Mouse (Mus musculus) Patski (cell line): ENCODE data around the gene Suox. TPM values are rescaled to one million over a fixed set of nuclear protein-coding genes. Genes with fewer than 3 reads are reported as not detected.
"Not testable (repeated sequence)": the region's sequence is repeated elsewhere in the genome, so short reads cannot be mapped to it uniquely, and the experiment has no call there.

Experiments
- ATAC-seq: fragments of 100-300 bp; one replicate; pipeline ENCODE4 v1.8.0; 2021
- CTCF ChIA-PET: fragments of 350-600 bp; sonication (Branson Sonifier 250); formaldehyde crosslinking; loops from one replicate; lab custom pipeline; 2022; ENCODE audit warnings: inconsistent platforms; lab: Charles Lee
- POLR2A ChIA-PET: fragments of 350-600 bp; sonication (Branson Sonifier 250); formaldehyde crosslinking; loops from one replicate; lab custom pipeline; 2022; ENCODE audit warnings: antibody characterized with exemption, inconsistent platforms; lab: Charles Lee
- DNase-seq: peaks from one replicate; pipeline ENCODE4 v3.0.0-alpha.2; 2011; ENCODE audit warnings: low read depth, low spot score
- H3K27me3 ChIP-seq: fragments of 371-371 bp; one replicate; pipeline ENCODE4 v1.5.1; 2021
- CTCF ChIP-seq: fragments of 100-300 bp; IDR thresholded peaks from one replicate; pipeline ENCODE4 v1.5.1; 2021
- in situ Hi-C: fragments of 300-500 bp; cut with MboI; formaldehyde crosslinking; loops from 3 replicates; pipeline ENCODE4 v1.11.1; 2018; ENCODE audit warnings: low pct_unique_long_range_greater_than_20kb, mixed read lengths
- polyA plus RNA-seq: library from polyadenylated mRNA; unstranded; gene quantifications from one replicate; pipeline ENCODE4 v1.2.3, GENCODE M21; 2021

Gene Suox
- polyA plus RNA-seq, 1 experiment from 2014 or later = 15.2 TPM

DNA sequence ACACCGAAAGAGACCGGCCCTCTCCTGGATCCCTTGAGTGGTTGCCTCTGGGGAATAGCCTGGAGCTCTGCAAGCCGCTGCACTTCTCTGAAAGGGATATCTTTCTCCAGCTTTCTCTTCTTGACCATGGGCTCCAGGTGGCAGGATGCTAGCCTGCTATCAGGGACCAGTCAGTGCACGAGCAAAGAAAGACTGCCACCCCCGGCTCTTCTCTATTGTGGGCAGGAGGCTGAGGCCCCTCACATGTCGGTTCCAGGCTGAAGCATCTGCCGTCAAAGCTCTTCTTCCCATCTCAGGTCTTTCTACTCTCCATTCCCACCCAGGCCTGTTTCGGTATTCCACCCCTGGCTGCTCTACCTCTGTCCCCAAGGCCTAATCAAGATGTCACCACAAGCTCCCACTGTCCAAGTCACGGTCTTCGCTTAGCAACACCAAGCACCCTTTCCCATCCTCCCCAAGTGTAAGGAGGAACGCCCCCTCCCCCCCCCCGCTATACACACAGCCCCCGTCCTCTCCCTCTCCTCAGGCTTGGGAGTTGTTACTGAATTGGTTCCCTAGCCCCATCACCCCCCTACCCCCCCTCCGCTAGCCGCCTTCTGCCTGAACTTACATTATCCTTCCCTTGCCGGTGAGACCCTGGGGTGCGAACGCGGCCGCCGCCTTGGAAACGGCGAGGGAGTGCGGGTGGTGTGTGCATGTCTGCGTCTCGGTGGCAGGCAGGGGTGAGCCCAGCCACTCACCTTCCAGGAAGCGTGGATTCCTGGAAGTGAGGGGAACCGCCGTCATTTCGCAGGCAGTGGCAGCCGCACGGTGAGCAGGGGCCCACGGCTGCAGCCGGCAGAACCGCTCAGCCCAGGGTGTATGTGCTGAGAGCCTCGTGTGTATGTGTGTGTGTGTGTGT is 28.5 kb downstream of the Suox start, which contains the start of gene Ikzf4:
TSS of gene Ikzf4 (minus strand) at position 881 of the 901 bp plus-strand sequence.
- no peak for DNase-seq
- ATAC-seq = no peak
- CTCF ChIA-PET = interaction anchor here (1.4 kb wide), 1 partner anchor 9 kb away, joined by 3 read pairs; no protein-coding TSS in a partner anchor
- POLR2A ChIA-PET = interaction anchor here (0.7 kb wide), 1 partner anchor 278 kb away, joined by 4 read pairs; the partner anchor contains the start of gene Bloc1s1
- no peaks in the 10 kb centered on the region for H3K27me3 ChIP-seq
- in situ Hi-C loops = no loop called here
- TF ChIP-seq CTCF = no peak

DNA sequence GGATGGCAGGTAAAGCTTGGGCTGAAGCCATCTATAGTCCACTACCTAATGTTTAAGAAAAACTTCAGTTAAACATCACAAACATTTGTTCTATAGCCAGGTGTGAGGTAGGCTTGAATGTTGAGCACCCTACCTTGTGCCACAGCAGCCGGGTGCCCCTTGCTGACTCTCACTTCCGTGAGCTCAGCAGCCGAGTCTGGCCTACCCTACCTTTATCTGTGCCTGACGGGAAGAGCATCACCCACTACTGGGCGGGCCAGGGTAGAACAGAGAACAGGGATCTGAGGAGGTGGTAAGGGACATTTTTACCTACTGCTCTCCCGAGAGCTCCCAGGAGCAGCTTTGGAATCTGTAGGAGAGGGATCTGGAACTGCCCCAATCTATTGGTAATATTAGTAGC is 31.1 kb downstream of the Suox start:
- ChIA-PET CTCF (interaction anchor here (1.1 to 1.5 kb wide), 3 partner anchors 9 to 33 kb away, joined by 3 to 6 read pairs (median 3); no protein-coding TSS in a partner anchor), POLR2A (interaction anchor here (0.7 kb wide), 1 partner anchor 8 kb away, joined by 3 read pairs; no protein-coding TSS in a partner anchor)
- TF ChIP-seq CTCF = no peak
- no peaks in the 10 kb centered on the region for H3K27me3 ChIP-seq
- in situ Hi-C loops = no loop called here
- ATAC-seq = no peak
- DNase-seq = no peak

DNA sequence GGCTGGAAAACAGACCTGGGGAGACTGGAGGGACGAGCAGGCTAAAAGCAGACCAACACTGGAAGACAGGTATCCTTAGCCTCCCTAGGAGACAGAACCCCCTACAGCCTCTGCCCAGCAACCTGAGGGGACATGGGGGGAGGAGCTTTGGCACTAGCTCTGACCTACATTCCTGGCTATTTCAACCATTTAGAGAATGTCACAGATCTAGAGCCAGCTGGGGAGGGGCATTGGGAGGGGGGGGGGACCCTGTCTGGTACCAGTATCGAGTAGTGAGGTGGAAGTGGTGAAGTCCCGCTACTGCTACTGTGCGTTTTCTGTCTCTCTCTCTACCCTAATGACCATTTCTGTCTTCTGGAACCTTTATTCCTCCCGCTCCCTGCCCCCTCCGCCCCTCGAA is 32.0 kb downstream of the Suox start:
- no peak for TF ChIP-seq CTCF
- DNase-seq (no peak), ATAC-seq (no peak)
- ChIA-PET POLR2A (no interaction called here), CTCF (no interaction called here)
- no peaks in the 10 kb centered on the region for H3K27me3 ChIP-seq
- in situ Hi-C loops = no loop called here

DNA sequence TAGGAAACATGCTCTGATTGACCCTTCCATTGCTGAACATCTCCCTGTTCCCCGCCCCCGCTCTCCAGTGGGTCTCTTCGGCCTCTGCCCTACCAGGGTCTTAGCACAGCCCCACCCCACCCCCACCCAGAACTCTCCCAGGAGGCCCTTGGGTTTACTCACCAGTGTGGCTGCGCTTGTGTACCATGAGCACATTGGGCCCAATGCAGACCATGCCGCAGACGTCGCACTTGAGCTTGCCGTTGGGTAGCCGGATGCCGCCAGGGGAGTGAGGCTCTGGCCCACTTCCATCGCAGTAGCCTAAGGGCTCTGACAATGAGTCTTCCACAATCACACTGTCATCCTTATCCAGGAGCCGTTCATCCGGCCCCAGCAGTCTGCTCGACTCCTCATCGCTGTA is 33.0 kb downstream of the Suox start:
- DNase-seq (no peak), ATAC-seq (no peak)
- no peaks in the 10 kb centered on the region for H3K27me3 ChIP-seq
- ChIA-PET POLR2A (no interaction called here), CTCF (no interaction called here)
- TF ChIP-seq CTCF = no peak
- in situ Hi-C loops = no loop called here

DNA sequence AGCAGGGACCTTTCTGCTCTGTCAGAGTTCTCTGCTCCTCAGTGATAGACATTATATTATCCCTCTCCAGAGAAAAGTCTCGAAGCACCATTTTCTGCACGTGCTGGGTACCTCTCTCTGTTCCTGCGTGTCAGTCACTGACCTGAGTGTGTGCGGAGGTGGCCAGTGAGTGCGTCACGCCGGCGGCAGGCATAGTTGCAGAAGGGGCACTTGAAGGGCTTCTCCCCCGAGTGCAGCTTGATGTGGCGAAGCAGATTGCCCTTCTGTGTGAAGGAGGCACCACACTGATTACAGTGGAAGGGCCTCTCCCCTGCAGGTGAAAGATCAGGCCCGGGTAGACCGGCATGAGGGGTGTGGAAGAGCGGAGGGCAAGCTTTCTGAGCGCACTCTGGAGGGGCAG is 33.9 kb downstream of the Suox start:
- TF ChIP-seq CTCF = no peak
- in situ Hi-C loops = no loop called here
- H3K27me3 ChIP-seq = no peaks in the 10 kb centered on the region
- ChIA-PET POLR2A (no interaction called here), CTCF (no interaction called here)
- ATAC-seq (no peak), DNase-seq (no peak)

DNA sequence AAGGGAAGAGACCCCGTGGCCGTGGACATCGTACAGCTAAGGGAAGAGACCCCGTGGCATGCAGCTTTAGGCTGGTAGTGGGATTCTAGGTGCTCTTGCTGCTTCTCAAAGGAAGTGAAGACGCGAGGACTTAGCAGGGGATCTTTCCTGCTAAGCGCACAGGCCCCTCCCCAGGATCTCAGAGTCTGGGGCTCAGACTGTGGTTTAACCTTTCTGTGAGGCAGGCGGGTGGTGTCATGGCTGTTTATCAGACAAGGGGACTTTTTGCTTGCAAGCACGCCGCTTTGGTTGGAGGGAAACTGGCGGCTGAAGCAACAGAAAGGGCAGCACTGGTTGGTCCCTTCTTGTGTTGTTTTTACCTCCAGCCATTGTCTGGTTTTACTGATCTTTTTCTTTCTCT is 36.9 kb downstream of the Suox start:
- ChIA-PET POLR2A (interaction anchor here (0.6 kb wide), 1 partner anchor 56 kb away, joined by 3 read pairs; no protein-coding TSS in a partner anchor), CTCF (no interaction called here)
- TF ChIP-seq CTCF = no peak
- no peak for ATAC-seq
- no peak for DNase-seq
- in situ Hi-C loops = no loop called here
- H3K27me3 ChIP-seq = no peaks in the 10 kb centered on the region

DNA sequence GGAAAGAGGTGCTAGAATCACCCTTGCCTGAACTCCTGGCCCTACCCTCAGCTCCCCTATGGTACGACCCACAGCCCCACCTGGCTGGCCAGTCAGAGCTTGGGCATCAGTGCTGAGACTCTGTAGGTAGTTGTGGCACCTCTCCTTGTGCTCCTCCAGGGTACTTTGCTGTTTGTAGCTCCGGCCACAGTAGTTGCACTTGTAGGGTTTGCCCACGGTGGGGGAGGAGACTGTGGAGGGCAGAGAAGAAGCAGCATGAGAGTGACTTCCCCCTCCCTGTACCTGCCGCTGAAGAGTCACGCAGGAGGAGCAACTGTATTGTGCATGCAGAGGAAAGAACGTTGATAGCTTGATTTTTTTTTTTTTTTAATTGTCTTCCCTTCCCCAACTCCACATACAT is 37.3 kb downstream of the Suox start:
- DNase-seq = no peak
- no peak for ATAC-seq
- CTCF ChIA-PET = interaction anchor here (1.0 kb wide), 1 partner anchor 8 kb away, joined by 3 read pairs; no protein-coding TSS in a partner anchor
- POLR2A ChIA-PET = interaction anchor here (0.6 kb wide), 1 partner anchor 56 kb away, joined by 3 read pairs; no protein-coding TSS in a partner anchor
- in situ Hi-C loops = no loop called here
- no peaks in the 10 kb centered on the region for H3K27me3 ChIP-seq
- TF ChIP-seq CTCF = no peak

DNA sequence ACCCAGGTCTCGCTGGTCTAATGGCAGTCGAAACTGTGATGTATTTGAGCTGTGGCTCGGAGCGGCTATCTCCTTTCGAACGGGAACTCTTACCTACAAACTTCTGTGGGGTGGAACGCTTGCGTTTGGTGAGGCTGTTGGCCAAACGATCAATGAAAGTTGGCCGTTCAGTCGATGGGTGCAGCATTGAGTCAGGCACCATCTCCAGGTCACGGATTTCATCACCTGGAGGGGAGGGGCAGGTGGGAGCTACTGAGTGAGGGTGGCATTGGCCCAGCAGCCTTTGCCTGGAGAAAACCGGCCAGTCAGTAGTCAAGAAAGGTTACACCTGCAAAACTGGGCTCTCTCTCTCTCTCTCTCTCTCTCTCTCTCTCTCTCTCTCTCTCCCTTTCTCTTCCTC is 38.2 kb downstream of the Suox start:
- H3K27me3 ChIP-seq = no peaks in the 10 kb centered on the region
- in situ Hi-C loops = no loop called here
- DNase-seq = no peak
- POLR2A ChIA-PET = no interaction called here
- CTCF ChIA-PET = interaction anchor here (1.0 kb wide), 1 partner anchor 9 kb away, joined by 3 read pairs; no protein-coding TSS in a partner anchor
- no peak for TF ChIP-seq CTCF
- ATAC-seq = no peak

DNA sequence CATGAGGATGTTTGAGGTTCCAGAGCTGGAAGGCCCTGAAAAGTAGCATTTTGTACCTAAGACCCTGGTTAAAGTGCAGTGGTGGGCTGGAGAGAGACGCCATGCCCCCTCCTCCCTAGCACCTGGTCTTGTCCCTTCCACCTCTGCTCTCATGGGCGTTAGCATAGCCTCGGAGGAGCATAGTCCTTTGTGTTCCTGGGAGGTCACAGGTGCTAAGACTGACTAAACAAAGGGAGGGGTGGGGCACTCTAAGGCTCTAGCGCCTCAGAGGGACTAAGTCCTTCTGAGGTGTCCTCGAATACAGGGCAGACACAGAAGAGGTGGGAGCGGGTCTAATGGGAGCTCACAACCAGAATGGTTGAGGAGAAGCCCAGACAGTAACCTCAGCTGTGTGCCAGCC is 42.3 kb downstream of the Suox start:
- ChIA-PET POLR2A (no interaction called here), CTCF (interaction anchor here (0.8 kb wide), 1 partner anchor 12 kb away, joined by 3 read pairs; no protein-coding TSS in a partner anchor)
- TF ChIP-seq CTCF = no peak
- no peaks in the 10 kb centered on the region for H3K27me3 ChIP-seq
- ATAC-seq (no peak), DNase-seq (no peak)
- in situ Hi-C loops = no loop called here

DNA sequence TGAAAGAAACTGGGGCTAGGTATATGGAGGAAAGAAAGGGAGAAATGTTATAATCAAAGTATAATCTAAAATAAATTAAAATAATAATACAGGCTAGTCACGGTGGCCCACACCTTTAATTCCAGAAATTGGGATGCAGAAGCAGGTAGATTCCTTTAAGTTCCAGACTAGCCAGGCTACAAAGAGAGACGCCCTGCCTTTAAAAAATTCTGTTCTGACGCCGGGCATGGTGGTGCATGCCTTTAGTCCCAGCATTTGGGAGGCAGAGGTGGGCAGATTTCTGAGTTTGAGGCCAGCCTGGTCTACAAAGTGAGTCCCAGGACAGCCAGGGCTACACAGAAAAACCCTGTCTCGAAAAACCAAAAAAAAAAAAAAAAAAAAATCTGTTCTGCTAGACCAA is 43.6 kb downstream of the Suox start:
- CTCF ChIA-PET, DNase-seq, in situ Hi-C loops, POLR2A ChIA-PET, H3K27me3 ChIP-seq, ATAC-seq: not testable (repeated sequence)

DNA sequence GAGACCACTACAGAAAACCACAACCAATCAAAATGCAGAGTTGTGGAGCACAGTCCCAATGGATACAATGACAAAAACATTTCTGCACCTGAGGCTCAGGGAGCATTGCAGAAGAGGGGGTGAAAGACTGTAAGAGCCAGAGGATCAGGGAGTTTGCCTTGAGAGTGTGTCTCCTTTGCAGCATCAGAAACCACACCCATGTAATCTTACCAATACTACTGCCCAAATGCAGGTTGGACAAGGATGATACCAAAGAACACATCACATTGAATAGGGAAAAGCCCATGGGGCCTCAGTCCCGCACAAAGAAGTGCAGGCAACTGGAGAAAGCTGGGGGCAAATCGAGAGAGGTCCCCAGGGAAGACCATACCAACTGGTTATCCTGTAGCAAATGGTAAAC is 44.1 kb downstream of the Suox start:
- TF ChIP-seq CTCF = no peak
- CTCF ChIA-PET = no interaction called here
- no peaks in the 10 kb centered on the region for H3K27me3 ChIP-seq
- ATAC-seq (no peak), DNase-seq (no peak)
- in situ Hi-C loops = loop anchor here (5.0 kb wide), 1 partner anchor 43 kb away; the partner anchor contains the start of gene Suox
- POLR2A ChIA-PET = no interaction called here
